Mouse (Mus musculus): Measurements from ENCODE around the gene Copz1.

Gene Copz1

DNA sequence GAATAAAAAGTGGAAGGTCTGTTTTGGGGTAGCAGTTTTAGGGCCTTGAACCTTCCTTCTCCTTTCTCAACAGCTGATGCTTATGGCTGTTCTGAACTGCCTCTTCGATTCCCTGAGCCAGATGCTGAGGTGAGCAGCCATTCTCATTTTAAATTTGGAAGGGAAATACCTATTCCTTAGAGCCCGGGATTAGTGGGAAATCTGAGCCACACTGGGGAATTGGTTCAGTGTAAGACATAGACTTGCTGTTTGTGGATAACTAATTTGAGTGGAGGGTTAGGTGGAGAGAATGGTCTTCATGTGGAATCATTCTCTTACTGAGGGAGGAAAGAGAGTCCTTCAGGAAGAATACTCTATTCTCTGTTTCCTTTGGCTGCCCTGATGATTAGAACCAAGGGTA, 22.1 kb downstream of the Copz1 start:
- no peak for DNase-seq

DNA sequence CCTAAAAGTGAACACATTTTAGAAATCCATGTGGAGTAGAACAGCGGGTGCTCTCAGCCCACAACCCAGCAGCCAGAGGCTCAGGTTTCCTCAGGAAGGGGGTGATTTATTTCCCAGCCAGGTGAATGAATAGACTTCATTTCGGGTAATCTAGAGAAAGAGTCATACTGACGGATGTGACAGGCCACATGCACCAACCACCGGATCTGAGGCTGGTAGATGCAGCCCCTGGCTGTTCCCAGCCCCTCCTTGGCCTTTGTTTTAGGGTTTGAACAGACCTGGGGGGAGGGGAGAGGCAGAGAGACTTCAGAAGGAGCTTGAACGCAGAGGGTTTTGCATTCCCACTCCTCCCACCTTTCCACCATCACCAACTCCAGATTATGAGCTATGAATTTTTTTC, 23.3 kb downstream of the Copz1 start:
- DNase-seq: no peak

DNA sequence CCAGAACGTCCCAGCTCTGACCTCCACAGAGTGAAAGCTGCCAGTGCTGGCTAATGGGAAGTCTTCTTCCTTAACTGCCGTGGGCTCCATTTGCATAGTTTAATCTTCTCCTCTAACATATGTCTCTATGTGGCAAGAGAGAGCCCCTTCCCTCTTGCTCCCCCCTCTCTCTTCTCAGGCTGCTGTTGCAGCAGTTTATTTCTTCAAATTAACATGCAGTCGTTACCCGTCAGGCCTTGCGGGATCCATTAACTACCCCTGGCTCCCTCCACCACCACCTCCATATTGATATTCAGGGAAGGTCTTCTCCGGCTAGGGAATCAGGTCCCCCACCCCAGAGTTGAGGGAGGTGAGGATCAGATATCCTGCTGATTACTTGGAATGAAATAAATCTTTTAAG, 24.8 kb downstream of the Copz1 start:
- no peak for DNase-seq

DNA sequence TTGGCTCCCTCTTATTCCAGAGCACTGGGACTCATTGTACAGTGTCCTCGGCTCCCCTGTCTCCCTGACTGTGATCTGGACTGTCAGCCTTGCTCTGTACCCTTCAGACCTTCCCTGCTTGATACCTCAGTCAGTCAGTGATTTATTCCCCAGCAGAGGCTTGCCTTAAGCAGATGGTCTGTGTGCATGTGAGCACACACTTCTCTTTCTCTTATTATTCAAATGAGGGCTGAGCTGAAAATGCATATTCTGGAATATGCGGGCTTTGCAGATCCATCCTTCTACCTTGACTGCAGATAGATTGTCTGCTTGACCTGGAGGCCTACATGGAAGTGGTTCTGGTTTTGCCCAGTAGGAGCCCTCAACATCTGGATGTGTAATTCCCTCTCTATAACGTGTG, 25.5 kb downstream of the Copz1 start:
- DNase-seq: no peak

DNA sequence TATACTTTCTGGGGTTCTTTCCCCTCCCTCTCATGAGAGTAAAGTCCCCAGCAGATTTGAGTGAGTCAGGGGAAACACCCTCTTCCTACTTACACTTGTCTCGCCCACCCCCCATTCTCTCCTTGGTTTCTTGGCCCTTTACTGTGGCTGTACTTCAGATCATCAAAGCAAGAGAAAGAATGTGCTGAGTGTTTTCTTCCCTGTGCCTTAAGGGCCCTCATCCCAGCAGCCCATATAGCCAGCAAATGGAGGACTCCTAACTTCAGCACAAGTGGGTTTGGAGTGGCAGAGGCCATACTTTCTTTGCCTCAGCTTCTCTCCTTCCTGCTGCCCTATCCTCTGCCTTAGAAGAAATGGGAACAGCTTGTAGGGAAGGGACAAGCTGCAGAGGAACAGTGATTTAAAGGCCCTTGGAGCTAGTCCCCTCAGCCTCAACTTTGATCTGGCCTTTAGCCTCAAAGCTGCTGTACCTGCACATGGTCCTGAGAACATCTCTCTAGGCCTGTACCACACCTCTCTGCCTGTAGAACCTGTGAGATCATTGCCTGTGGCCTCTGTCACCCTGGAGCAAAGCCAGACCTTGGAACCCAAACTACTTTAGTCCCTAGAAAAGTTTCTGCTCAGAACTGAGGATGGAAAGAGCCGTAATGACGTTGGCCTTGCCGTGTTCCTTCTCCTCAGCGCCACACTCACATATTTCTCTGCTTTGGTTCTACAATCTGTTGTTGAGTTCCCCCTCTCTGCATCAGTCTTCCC, 26.5 kb downstream of the Copz1 start:
- no peak for DNase-seq

DNA sequence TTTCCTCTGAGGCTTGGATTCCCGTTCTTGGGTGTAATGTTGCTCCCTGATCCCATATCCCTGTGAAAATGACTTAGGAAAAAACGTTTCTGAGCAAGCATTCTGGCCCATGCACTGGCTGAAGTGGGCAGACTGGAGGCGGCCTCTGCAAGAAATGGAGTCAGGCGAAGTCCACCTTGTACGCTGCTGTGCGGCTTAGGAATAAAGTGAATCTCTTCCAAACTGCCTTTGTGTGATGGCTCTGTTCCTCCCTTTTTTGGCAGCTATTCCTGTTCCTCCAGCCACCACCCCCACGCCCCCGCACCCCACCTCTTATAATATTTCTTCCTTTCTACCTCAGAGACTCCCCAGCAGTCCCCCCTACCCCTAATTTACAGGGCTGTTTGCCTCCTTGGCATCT, 27.1 kb downstream of the Copz1 start:
- DNase-seq: no peak

DNA sequence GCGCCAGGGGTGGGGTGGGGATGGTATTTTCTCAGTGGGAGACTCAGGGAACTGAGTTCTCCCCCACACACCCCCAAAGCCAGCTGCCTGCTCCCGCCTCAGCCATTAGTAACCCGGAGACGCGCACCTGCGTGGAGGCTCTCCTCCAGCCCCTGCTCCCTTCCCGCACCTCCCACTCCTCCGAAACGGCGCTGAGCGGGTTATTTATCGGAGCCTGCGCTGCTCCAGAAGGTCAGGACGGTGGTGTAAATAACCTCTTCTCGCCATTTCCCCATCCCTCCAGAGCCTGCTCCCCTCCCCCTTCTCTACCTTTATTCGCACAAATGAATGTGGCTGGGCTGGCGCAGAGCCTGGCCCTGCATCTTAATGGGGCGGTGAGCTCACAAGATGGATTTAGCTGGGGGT, 27.6 kb downstream of the Copz1 start:
- peak; percentile 62 for DNase-seq

DNA sequence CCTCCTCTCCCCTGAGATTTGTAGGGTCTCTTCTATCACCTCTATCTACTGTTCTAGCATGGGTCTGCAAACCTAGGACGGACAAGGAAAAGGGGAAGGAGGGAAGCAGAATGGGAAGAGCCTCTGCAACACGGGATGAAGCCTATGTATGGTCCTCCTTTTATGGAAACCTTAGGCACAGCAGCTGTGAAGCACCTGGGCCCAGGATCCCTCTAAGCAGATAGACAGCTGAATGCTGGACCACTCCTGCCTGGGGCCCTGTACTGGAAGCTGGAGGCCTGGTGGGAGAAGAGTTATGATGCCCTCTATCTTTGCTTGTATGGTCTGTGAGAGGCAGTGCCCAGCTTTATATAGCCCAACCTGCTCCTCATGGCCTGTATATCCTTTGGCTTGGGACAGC, 28.0 kb downstream of the Copz1 start:
- DNase-seq: no peak

DNA sequence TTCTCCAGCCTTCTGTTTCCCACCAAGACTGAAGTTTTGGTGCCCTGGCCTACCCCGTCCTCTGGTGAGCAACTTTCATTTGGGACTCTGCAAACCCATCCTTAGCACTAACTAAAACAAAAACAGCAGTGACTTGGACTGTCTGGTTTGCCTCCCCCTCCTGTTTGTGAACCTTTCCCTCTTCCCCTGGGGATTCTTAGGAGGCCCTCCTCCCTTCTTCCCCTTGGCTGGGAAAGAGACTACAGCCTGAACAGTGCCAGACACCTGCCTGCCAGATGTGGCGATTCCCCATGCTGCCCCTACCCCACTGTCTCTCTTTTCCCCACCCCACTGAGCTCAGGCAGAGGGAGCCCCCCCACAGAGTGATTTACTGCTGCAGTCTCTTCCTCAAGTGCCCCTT, 28.5 kb downstream of the Copz1 start:
- no peak for DNase-seq

DNA sequence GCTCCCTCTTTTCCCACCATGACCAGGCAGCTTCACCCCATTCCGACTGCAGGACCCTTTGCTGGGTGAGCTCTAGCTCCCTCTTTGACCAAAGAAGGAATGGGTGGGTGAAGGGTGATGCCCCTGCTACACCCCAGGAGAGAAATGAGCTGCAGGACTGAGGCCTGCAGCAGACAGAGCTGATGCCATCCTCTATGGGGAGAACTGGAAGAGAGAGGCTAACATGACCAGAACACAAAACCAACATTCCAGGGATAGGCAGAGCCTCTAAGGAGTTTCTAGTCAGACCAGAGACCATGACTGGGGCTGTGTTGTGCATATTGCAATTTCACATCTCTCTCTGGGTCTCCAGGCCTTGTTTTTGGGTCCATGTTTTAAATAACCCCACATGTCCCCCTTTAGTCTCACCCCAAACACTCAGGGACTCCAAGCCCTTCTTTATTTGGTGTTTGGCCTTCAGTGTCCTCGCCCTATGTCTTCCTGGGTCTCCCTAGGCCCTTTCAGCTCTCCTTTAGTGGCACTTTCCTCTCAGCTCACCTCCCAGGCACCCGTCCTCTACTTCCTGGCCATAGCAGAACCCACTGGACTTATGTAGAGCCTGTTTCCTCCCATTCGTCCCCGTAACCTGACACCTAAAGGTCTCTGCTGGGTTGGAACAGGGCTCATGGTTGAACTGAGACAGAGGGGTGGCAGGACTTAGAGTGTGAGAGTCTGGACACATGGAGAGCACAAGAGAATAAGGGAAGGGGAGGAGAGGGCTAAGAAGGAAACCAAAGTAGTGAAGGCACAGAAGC, 29.2 kb downstream of the Copz1 start:
- DNase-seq: no peak

DNA sequence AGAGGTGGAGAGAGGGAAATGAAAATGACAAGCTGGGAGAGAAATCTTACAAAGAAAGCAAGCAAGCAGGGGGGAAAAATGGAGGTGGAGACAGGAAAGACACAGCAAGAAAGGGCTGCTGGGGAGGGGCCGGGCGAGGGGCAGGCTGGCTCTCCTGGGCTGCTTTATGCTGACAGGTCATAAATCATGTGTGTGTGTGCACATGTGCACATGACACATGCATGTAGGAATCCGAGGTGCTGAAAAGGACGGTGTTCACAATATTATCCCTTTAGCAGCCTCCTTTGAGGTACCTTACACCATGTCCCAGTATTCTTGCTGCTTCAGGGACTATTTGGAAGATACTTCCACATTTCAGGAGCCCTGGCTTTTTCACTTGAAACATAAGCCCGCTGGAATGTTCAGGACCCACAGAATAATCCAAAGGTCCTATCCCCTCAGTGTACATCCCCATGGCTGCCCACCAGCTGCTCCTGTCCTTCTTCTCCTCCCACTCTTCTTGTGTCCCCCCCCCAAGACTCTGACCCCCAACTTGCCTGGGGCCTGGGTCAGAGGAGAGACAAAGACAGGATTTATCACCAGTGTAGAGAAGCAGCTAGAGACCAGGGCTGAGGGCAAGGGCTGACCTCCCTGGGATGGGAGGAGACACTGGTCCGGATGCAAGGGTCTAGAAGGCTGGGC, 30.0 kb downstream of the Copz1 start:
- DNase-seq: no peak

DNA sequence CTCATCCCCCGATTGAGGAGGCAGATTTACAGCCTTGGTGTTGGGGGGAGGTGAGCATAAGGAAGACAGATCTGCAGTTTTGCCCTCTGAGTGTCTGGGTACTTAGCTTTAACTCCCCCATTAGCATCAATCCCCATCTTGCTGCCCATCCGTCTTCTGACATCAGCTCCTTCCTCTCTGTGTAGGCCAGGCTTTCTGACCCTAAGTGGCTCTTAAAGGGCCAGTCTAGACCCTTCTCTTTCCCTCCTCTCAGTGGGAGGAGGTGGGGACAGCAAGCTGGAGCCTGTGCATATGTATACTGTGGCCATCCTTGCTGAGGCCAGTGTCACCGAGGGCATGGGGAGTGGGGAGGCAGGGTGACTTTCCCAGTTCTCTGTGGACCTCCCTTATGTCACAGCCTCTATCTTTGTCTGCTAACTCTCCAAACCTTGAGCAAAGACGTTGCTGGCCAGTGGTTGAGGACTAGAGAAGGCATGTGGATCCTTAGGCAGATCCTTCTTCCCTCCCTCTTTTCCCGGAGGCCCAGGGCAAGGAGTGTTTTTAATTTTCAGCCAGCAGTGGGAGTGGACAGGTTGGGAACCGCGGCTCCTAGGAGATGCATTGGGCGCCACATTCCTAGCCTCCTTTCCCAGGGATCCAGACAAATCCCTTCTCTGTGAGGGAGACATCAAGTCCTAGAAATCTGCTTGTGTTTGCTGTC, 31.6 kb downstream of the Copz1 start:
- DNase-seq: no peak

DNA sequence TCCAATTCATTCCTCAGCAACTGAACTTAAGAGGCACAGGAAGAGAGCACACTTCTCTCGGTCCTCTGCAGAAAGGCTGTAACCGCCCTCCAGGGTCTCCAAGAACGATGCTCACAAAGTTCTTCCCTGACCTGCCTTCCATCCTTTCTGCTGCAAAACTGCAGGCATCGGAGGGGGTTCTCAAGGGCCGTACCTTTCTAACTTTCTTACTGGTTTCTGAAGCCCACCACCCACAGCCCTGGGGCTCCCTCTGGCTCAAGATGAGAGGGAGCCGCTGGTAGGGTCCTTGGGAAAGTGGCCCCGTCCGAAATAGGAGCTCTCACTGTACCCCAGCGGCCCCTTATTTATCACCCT, 32.1 kb downstream of the Copz1 start:
- DNase-seq: no peak

DNA sequence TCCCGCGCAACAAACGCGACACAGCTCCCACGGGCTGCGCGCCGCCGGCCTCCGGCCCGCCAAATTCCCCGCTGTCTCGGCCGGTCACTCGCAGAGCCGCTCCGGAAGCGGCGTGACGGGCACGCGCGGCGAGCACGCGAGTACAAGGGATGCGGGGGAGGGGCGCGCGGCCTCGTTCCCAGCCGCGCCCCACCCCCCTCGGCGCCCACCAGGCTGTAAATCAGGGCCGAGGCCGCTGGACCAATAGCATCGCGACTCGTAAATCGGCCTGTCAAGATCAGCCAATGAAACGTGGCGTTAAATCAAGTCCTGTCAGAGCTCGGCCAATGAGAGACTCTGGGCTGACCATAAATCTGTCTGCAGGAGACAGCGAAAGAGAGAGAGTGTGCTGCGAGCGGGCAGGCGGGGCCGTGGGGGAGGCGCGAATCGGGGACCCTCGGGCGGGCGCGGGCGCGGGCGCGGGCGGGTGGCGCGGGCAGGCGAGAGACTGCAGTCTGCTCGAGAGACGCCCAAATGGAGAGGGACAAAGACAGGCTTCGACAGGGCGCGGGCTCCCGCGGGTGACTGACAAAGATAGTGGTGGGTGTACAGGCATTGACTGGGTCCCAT, 32.7 kb downstream of the Copz1 start:
- peak; percentile 100 for DNase-seq

DNA sequence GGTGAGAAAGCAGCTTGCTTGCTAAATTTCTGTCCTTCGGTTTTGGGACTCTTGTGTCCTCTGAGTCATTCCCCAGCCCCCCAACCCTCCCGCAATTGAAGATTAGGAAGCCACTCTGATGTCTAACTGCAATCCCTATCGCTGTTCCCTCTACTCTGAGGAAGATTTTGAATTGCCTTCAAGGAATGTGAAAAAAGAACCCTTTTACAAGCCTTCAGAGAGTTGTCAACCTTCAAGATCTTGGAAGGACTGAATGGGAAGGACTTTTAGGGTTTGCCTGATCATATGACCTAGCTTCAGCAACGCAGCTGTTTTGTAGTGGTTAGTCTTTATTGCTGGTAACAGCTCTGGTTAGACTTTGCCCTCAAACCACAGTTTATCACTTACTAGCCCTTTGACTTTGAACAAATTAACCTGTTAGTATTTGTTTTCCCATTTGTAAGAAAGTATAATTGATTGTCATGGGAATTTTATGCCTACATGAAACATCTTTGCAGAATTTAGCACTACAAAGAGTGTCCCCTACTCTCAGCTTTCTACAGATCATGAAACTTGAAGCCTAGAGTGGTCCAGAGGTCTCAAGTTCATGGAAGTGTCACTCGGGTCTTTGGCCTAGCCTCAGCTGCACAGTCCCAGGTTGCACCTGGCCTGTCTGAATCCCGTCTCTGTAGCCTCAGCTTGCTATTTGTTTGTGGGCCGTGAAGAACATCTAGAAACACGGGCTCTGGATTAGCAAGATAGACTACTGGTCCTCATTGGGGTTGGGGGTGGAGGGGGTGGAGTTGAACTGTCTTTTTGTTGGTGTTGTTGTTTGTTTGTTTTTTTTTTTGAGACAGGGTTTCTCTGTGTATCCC, 33.5 kb downstream of the Copz1 start:
- DNase-seq: no peak

DNA sequence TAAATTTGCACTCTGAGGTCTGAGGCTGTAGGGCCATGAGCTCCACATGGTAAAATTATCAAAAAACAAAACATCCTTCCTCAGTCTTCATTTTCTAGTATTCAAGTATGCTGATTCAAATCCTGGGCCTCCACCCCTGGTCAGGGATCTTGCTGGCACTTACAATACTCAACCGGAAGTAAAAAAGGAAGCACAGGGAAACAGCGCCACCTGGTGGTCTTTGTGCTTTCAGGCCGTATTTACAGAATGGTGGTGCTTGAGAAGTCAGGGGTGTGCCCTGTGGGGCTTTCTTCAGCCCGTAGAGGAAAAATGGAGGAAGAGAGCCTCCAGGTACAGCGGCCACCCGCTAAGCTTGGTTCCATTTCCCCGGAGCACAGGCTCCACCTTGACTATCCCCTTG, 34.6 kb downstream of the Copz1 start:
- peak; percentile 96 for DNase-seq

DNA sequence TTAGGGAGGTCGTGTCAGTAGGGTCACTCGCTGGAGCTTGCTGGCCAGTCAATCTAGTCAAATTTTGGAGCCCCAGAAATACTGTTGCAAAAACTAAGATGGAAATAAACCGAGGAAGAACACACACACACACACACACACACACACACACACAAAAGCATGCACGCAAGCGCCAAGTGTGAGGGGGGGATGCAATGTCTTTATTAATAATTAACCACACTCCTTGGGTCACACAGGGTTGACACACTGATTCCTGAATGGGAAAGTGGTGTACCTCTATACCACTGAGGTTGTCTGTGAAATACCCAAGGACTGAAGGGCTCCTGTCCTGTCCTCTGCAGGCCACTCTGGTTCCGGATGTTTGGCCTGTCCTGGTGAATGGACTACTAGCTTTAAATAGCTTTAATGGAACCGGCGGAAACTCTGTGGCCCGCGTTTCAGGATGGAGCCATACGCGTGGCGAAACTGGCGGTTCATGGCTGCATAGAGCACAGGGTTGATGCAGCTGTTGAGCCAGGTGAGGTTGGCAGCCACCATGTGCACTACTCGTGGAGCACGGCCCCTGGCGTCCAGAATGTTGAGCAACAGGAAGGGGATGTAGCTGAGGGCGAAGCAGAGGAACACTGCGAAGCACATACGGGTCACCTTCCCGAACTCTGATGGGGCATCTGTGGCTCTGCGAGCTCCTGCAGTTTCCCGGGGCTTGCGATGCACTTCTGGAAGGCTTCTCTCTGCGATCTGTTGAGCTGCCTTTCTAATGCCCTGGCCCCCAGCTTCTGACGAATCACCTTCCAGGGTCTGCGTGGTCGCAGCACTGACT, 35.8 kb downstream of the Copz1 start:
- DNase-seq: no peak

DNA sequence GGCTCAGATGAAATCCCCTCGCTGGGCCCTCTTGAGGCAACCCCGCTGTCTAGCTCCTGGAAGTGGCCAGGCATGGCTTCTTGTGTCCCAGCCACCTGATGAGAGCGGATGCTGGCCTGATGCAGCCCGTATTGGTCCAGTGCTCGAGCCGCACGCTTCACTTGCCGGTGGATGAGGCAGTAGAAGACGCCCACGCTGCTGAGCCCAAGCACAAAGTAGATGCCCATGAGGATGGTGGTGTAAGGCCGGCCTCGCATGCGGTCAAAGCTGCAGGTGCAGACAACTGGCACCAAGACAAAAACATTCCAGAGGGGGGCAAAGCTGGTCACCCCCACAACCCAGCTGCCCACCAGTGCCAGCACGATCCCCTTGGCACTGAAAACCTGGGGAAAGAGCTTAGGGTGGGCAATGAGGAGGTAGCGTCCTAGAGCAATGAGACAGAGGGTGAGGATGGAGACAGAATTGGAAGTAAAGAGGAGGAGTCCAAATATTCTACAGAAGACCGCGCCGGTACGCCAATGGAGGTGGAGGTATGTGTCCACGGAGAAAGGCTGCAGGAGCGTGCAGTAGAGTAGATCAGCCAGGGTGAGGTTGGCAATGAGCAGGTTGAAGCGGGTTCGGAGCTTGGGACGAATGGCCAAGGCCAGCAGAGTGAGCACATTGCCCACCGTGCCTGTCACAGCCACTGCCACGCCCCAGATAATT, 36.5 kb downstream of the Copz1 start:
- DNase-seq: no peak

DNA sequence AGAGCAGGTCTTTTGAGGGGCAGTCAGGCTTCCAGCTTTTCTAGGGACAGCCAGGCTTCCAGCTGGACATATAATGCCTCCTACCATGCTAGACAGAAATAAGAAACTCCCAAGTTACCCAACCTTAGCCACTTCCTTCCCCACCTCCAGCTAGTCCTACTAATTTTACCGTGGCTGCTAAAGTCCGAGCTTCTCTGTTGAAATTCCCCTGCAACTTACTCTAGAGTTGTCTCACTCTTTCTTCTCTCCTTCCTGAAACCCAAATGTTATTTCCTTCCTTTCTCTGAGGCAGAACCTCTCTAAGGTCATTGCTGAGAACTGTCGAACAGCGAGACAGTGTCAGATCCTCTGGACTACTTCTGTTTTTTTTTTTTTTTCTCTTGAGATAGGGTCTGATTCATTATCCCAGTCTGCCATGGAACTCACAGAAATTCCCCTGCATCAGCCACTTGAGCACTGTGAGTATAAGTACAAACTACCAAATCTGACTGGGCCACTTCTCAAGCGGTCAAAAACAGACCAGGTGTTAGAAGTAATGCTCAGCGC, 37.9 kb downstream of the Copz1 start, which contains the start of gene Gpr84:
Gene Gpr84, minus strand, starts transcription at position 248 of the 546 bp plus-strand sequence.
- no peak for DNase-seq

DNA sequence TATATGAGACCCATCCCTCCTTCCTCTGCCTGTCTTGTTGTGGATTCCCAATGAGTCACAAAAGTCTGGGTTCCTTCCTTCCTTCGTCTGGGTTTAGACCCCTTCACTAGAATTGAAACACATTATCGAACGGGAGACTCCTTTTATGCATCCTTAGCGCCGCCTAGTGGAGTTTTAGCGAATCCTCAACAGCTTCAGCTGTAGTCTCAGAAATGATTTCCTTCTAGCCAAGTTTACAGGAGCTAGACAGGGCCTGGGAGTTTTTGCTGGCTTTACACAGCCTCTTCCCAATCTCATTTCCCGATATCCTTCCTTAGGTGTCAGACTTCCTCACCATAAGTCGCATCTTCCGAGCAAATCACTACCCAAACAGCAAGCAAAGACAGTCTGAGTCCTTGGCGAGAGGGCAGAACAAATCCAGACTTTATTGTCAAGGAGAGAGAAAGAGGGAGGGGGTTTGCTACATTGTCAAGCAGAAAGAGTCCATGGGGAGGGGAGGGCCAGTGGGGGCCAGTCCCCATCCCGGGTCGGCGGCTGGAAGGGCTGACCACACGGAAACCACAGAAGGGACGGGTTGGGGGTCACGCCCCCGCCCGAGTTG, 41.1 kb downstream of the Copz1 start:
- DNase-seq: peak; percentile 83

All from retina, postnatal 1 day (tissue).